Mouse (Mus musculus) forebrain, embryonic 16.5 days (tissue): ENCODE results near the gene Ctu2. TPM values are rescaled to one million over a fixed set of nuclear protein-coding genes. Genes with fewer than 3 reads are reported as not detected.

Experiments used
- ATAC-seq: fragments of 200-750 bp; cut with Nextera tagmentation; 2 replicates; pipeline ENCODE4 v1.8.0; 2017; ENCODE audit warnings: mild to moderate bottlenecking, moderate library complexity
- H3K27ac ChIP-seq: fragments of 300-500 bp; sonication (generic); 2 replicates; pipeline ENCODE4 v1.5.1; 2014; ENCODE audit warnings: low read length, control low read depth
- H3K27me3 ChIP-seq: fragments of 300-500 bp; sonication (generic); replicated peaks from 2 replicates; pipeline ENCODE4 v1.6.1; 2014; ENCODE audit warnings: low read length; ENCODE audit not compliant: control insufficient read depth, insufficient read depth
- H3K36me3 ChIP-seq: fragments of 300-500 bp; sonication (generic); 2 replicates; pipeline ENCODE4 v1.6.1; 2014; ENCODE audit not compliant: control insufficient read depth, insufficient read depth
- H3K4me1 ChIP-seq: fragments of 300-500 bp; sonication (generic); replicated peaks from 2 replicates; pipeline ENCODE4 v1.6.1; 2014; ENCODE audit warnings: low read length; ENCODE audit not compliant: control insufficient read depth, insufficient read depth
- H3K4me2 ChIP-seq: fragments of 300-500 bp; sonication (generic); 2 replicates; pipeline ENCODE4 v1.6.1; 2014; ENCODE audit warnings: mild to moderate bottlenecking, low read length, control low read depth
- H3K4me3 ChIP-seq: fragments of 300-500 bp; sonication (generic); replicated peaks from 2 replicates; pipeline ENCODE4 v1.5.1; 2014; ENCODE audit warnings: mild to moderate bottlenecking, low read length, control low read depth
- H3K9ac ChIP-seq: fragments of 300-500 bp; sonication (generic); replicated peaks from 2 replicates; pipeline ENCODE4 v1.6.1; 2014; ENCODE audit warnings: low read depth, low read length, control low read depth
- H3K9me3 ChIP-seq: fragments of 300-500 bp; sonication (generic); 2 replicates; pipeline ENCODE4 v1.6.1; 2016; ENCODE audit warnings: low read length; ENCODE audit not compliant: control insufficient read depth
- WGBS: fragments of 180-500 bp; shearing (Covaris S2); extraction: QIAGEN DNeasy Blood & Tissue Kit; methylation state at CpG from one replicate; pipeline ENCODE4 v1.1.7; 2014; 5-methylcytosine and 5-hydroxymethylcytosine counted together
- polyA plus RNA-seq: library from polyadenylated mRNA; unstranded; fragments of >200 nt; fragmentation: Nextera tagmentation; extraction: Ambion mirVana; gene quantifications from 2 replicates; pipeline ENCODE4 v1.2.1, GENCODE M21; 2015

Gene Ctu2
- polyA plus RNA-seq, 1 experiment from 2014 or later: 87.3 TPM

DNA sequence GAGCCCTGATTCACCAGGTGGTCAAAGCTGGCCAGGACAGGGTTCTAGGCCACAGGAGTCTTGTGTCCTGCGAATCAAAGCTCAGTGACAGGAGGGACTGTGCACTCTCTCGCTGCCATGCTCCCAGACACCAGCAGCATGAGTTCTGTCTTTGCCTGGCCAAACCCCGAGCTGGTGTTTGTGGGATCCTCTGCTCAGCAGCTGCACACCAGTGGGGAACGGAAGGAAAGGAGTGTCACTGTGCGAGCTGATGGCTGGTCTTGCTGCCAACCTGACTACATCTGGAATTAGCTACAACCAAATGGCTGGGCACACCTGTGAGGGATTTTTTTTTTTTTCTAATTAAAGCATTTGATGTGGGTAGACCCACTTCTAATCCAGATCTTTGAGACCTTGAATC is 5.3 kb upstream of the Ctu2 start:
- H3K27ac ChIP-seq: no peak overlapping the region
- peaks cover 2% of the 10 kb centered on the region; the same call in 1 of the 2 replicates for H3K36me3 ChIP-seq
- peaks cover 12% of the 10 kb centered on the region for H3K4me1 ChIP-seq
- no peak overlapping the region for H3K4me2 ChIP-seq
- H3K9ac ChIP-seq: no peak overlapping the region
- 85% methylated on average over 5 of the region's 5 CpGs for WGBS
- H3K27me3 ChIP-seq: no peaks in the 10 kb centered on the region
- no peak for ATAC-seq
- H3K4me3 ChIP-seq: no peak overlapping the region
- no peaks in the 10 kb centered on the region for H3K9me3 ChIP-seq

DNA sequence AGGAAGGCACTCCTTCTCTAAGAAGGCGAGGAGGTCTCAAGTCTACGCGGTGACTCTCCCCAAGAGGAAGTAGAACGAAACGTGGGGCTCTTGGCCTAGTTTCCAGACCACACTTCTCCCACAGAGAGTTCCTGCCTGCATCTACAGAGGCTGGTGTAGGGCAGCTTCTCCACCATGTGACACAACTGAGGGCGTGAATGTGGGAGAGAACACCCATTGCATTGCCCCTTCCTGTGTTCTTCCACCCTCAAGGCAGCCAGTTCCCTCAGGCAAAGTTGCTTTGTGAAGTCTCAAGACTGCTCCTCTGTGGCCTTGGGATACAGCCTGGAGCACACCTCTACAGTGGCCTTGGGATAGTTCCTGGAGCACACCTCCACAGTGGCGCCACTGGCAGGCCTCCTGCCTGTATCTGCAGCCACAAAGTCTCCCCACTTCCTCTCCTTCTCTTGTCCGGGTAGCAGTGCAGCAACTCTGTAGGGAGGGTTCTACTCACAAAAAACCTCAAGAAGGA is 2.0 kb upstream of the Ctu2 start:
- no peak overlapping the region for H3K4me3 ChIP-seq
- 93% methylated on average over 8 of the region's 8 CpGs for WGBS
- H3K4me2 ChIP-seq: no peak overlapping the region
- H3K27me3 ChIP-seq: no peaks in the 10 kb centered on the region
- H3K9ac ChIP-seq: no peak overlapping the region
- no peaks in the 10 kb centered on the region; the same call in 1 of the 2 replicates for H3K36me3 ChIP-seq
- H3K4me1 ChIP-seq: peaks cover 22% of the 10 kb centered on the region
- no peak overlapping the region for H3K27ac ChIP-seq
- no peak for ATAC-seq
- H3K9me3 ChIP-seq: no peaks in the 10 kb centered on the region

DNA sequence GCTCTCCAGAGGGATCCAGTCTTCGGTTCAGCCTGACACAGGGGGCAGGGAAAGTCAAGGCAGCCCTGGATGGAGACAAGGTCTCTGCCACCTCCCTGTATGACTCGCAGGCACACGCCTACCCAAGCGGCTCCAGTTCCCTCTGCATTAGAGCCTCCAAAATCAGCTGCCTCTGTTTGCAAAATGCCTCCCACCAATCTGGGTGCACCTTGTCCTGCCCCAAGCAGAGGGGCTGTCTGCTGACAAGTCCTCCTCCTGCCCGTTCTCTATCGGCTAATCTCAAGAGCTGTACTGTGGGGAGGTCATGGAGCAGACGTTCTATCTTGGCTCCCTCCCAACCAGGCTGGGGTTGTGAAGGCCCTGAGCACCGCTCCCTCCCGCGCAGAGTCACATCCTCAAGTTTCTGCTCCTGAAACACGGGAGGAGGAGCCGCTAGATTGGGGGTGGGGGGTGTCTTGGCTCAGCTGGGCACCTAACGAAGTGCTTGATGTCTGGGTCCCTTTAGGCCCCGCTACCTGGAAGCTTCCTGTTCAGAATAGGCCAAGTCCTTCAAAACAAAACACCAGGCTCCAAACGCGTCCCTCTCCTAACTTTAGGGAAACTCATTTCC is 887 bp upstream of the Ctu2 start:
- no peak overlapping the region for H3K27ac ChIP-seq

DNA sequence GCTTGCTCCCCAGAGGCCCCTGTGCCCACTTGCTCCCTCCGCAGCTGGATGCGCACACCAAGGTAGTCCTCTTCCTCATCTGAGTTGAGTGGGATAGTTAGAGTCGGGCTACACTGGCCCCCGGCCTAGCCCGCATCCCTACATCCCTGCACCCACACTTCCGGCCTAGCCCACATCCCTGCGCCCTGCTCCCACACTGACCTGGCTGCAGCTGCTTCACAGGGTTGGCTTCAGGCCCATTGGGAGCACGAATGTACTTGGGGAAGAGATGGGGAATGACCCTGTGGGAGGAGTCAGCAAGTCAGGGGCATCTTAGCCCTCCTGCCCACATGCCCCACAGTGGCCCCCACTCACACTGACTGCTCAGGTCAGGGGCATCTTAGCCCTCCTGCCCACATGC is 6.5 kb downstream of the Ctu2 start:
- no peak overlapping the region for H3K4me3 ChIP-seq
- no peaks in the 10 kb centered on the region for H3K27me3 ChIP-seq
- H3K9ac ChIP-seq: no peak overlapping the region
- no peak overlapping the region for H3K27ac ChIP-seq
- peaks cover 35% of the 10 kb centered on the region for H3K36me3 ChIP-seq
- WGBS: 97% methylated on average over 8 of the region's 8 CpGs
- no peak overlapping the region for H3K4me2 ChIP-seq
- no peaks in the 10 kb centered on the region for H3K9me3 ChIP-seq
- ATAC-seq: no peak
- no peaks in the 10 kb centered on the region; the same call in 1 of the 2 replicates for H3K4me1 ChIP-seq

More for the DNA sequence above, 887 bp upstream of the Ctu2 start:
- peak overlapping the region; percentile 86 for H3K4me3 ChIP-seq
- peak overlapping the region; percentile 94 for H3K9ac ChIP-seq
- H3K4me1 ChIP-seq: peaks cover 22% of the 10 kb centered on the region
- H3K4me2 ChIP-seq: peak overlapping the region; percentile 94
- WGBS: 13% methylated on average over 16 of the region's 16 CpGs
- no peaks in the 10 kb centered on the region for H3K27me3 ChIP-seq
- no peaks in the 10 kb centered on the region for H3K9me3 ChIP-seq
- H3K36me3 ChIP-seq: peaks cover 7% of the 10 kb centered on the region; the same call in 1 of the 2 replicates
- ATAC-seq: no peak

DNA sequence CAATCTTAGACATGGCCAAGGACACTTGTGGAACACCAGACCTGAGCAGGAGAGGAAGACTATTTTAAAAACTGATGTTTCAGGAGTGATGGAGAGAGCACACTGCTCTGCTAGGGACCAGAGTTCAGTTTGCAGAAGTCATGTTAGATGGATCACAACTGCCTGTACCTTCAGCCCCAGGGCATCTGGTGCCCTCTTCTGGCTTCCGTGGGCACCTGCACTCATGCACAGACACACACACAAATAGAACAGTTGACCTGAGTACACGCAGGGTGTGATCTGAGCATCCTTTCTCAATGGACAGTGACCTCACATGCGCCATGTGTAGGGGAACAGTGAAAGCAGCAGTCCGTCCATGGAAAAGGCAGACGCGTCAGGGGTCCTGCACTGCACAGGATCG is 7.9 kb downstream of the Ctu2 start:
- 97% methylated on average over 7 of the region's 7 CpGs for WGBS

DNA sequence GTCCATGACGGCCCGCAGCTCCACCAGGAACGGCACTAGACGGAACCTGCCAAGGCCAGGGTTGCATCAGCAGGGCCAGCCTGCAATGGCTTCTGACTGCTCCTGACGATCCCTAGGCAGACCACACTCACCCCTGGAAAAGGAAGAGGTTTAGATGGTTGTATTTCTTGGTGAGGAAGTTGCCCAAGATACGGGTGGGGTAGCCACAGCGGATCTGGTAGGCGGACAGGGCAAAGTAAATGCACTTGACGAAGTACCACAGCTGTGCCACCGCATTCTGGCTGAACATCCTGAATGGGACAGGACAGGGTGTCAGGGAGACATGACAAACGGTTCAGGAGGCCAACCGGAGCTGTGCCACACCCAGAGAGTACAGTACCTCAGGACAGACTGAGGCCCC is 8.9 kb downstream of the Ctu2 start:
- Histone ChIP-seq H3K27ac (no peak overlapping the region), H3K9ac (no peak overlapping the region), H3K27me3 (no peaks in the 10 kb centered on the region), H3K9me3 (no peaks in the 10 kb centered on the region), H3K4me2 (no peak overlapping the region), H3K36me3 (peaks cover 29% of the 10 kb centered on the region), H3K4me3 (no peak overlapping the region), H3K4me1 (no peaks in the 10 kb centered on the region)
- 92% methylated on average over 12 of the region's 12 CpGs for WGBS
- no peak for ATAC-seq

More for the DNA sequence above, 7.9 kb downstream of the Ctu2 start:
- Histone ChIP-seq H3K27me3 (no peaks in the 10 kb centered on the region), H3K4me3 (no peak overlapping the region), H3K4me1 (no peaks in the 10 kb centered on the region), H3K36me3 (peaks cover 35% of the 10 kb centered on the region), H3K9me3 (no peaks in the 10 kb centered on the region), H3K9ac (no peak overlapping the region), H3K4me2 (no peak overlapping the region), H3K27ac (no peak overlapping the region)
- ATAC-seq: no peak

DNA sequence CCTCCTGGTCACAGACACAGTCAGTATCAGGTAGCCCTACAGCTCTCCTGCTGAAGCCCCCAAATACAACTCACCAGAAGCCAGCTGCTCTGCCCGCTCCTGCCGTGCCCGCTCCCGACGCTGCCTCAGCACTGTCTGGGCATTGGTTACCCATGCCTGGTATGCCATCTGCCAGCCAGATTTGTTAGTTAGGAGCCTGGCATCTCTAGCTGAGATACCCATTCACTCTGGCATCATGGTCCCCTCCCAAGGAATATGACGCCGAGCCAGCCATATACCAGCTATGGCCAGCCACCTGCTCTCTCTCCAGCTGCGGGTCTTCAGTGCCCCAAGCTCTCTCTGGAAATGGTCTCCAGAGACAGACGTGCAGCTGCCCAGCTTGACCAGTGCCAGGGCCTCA is 12.4 kb downstream of the Ctu2 start:
- H3K9me3 ChIP-seq: no peaks in the 10 kb centered on the region
- no peak for ATAC-seq
- no peaks in the 10 kb centered on the region for H3K27me3 ChIP-seq
- H3K9ac ChIP-seq: no peak overlapping the region
- no peak overlapping the region for H3K27ac ChIP-seq
- H3K4me1 ChIP-seq: no peaks in the 10 kb centered on the region
- 68% methylated on average over 9 of the region's 9 CpGs for WGBS
- H3K4me3 ChIP-seq: no peak overlapping the region
- no peak overlapping the region for H3K4me2 ChIP-seq
- H3K36me3 ChIP-seq: peaks cover 9% of the 10 kb centered on the region

DNA sequence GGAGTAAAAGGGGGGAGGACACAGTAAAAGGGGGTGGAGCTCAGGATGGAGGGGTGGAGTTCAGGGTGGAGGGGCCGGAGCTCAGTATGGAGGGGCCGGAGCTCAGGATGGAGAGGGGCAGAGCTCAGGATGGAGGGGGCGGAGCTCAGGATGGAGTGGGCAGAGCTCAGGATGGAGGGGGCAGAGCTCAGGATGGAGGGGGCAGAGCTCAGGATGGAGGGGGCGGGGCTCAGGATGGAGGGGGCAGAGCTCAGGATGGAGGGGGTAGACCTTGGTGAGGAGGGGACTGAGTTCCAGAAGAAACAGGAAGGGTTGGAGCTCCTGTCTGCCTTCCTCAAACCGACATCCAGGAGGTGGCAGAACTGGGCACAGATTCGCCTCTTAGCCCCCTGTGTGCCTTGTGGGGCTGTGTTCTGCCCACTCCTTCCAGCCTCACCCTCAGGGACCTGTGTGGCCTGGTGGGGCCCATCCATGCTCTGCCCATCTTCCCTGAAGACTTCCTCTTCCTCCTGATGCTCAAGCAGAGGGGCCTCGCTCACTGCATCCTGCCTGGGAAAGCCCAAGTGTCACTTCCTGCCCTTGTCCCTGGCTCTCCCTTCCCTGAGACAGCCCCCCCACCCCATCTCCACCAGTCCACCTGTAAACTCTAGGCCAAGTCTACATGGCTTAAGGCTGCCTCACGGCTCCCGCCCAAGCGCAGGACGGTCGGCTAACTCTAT is 21.2 kb downstream of the Ctu2 start:
- 80% methylated on average over 12 of the region's 12 CpGs for whole genome bisulfite sequencing
- H3K27ac ChIP-seq: no peak overlapping the region
- no peaks in the 10 kb centered on the region for H3K4me1 ChIP-seq
- no peak overlapping the region for H3K9ac ChIP-seq
- no peaks in the 10 kb centered on the region for H3K27me3 ChIP-seq
- no peaks in the 10 kb centered on the region for H3K36me3 ChIP-seq
- H3K9me3 ChIP-seq: no peaks in the 10 kb centered on the region
- no peak overlapping the region for H3K4me3 ChIP-seq
- no peak for ATAC-seq
- H3K4me2 ChIP-seq: no peak overlapping the region

DNA sequence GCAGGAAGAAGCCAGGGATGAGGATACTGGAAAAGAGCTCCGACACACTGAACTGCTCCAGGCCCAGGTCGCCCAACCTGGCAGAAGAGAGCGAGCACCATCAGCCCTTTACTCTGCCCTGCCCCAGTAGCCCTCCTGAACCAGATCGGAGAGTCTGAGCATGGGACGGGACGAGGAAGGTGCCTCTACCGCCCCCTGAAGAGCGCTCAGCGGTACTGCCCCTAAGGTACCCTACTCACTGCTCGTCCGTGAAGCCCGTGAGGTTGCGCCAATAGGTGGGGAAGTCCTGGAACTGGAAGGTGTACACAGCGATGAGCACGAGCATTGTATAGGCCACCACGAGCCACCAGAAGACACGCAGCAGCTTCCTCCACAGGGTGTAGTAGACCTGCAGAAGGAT is 22.0 kb downstream of the Ctu2 start:
- Histone ChIP-seq H3K27ac (no peak overlapping the region), H3K4me2 (no peak overlapping the region), H3K4me3 (no peak overlapping the region), H3K27me3 (no peaks in the 10 kb centered on the region), H3K4me1 (no peaks in the 10 kb centered on the region), H3K9me3 (no peaks in the 10 kb centered on the region), H3K36me3 (no peaks in the 10 kb centered on the region), H3K9ac (no peak overlapping the region)
- ATAC-seq: no peak
- 64% methylated on average over 17 of the region's 17 CpGs for WGBS
